Mouse (Mus musculus) intestine, embryonic 14.5 days (tissue): ENCODE data around the gene Ect2. TPM values are rescaled to one million over a fixed set of nuclear protein-coding genes. Genes with fewer than 3 reads are reported as not detected.

ENCODE experiments used
- ATAC-seq: fragments of 200-750 bp; cut with Nextera tagmentation; replicated peaks from 2 replicates; pipeline ENCODE4 v1.8.0; 2017; ENCODE audit warnings: low read depth, moderate number of reproducible peaks, moderate TSS enrichment, moderate library complexity; ENCODE audit not compliant: low FRiP score, low TSS enrichment
- DNase-seq: peaks from one replicate; pipeline ENCODE4 v3.0.0-alpha.2; 2018; ENCODE audit warnings: low spot score
- H3K27ac ChIP-seq: fragments of 300-500 bp; sonication (generic); 2 replicates; pipeline ENCODE4 v1.5.1; 2014; ENCODE audit warnings: low read depth, mild to moderate bottlenecking, control low read depth
- H3K27me3 ChIP-seq: fragments of 300-500 bp; sonication (generic); replicated peaks from 2 replicates; pipeline ENCODE4 v1.6.1; 2014; ENCODE audit warnings: low read length, control low read depth; ENCODE audit not compliant: control insufficient read depth, insufficient read depth
- H3K36me3 ChIP-seq: fragments of 300-500 bp; sonication (generic); 2 replicates; pipeline ENCODE4 v1.6.1; 2014; ENCODE audit warnings: low read length, control low read depth; ENCODE audit not compliant: control insufficient read depth, insufficient read depth
- H3K4me1 ChIP-seq: fragments of 300-500 bp; sonication (generic); replicated peaks from 2 replicates; pipeline ENCODE4 v1.6.1; 2014; ENCODE audit warnings: low read length, control low read depth, mixed read lengths; ENCODE audit not compliant: control insufficient read depth, insufficient read depth
- H3K4me2 ChIP-seq: fragments of 300-500 bp; sonication (generic); 2 replicates; pipeline ENCODE4 v1.6.1; 2014; ENCODE audit warnings: low read length
- H3K4me3 ChIP-seq: fragments of 300-500 bp; sonication (generic); 2 replicates; pipeline ENCODE4 v1.5.1; 2014; ENCODE audit warnings: low read depth, low read length, control low read depth, mixed read lengths
- H3K9ac ChIP-seq: fragments of 300-500 bp; sonication (generic); 2 replicates; pipeline ENCODE4 v1.6.1; 2014; ENCODE audit warnings: mild to moderate bottlenecking, low read length
- H3K9me3 ChIP-seq: fragments of 300-500 bp; sonication (generic); 2 replicates; pipeline ENCODE4 v1.6.1; 2016; ENCODE audit warnings: low read length, control low read depth; ENCODE audit not compliant: control insufficient read depth
- WGBS: fragments of 180-500 bp; shearing (Covaris S2); extraction: QIAGEN DNeasy Blood & Tissue Kit; methylation state at CpG from one replicate; pipeline ENCODE4 v1.1.7; 2014; 5-methylcytosine and 5-hydroxymethylcytosine counted together
- polyA plus RNA-seq: library from polyadenylated mRNA; unstranded; fragments of >200 nt; fragmentation: Nextera tagmentation; extraction: Ambion mirVana; gene quantifications from 2 replicates; pipeline ENCODE4 v1.2.1, GENCODE M21; 2014

Gene Ect2
- polyA plus RNA-seq, 1 experiment from 2014 or later = 55.9 TPM

GRCm38 (mm10) chr3:27070340-27070739 is 83.3 kb downstream of the Ect2 start:
- H3K4me1 ChIP-seq = no peaks in the 10 kb centered on the region
- no peak for ATAC-seq
- no peaks in the 10 kb centered on the region for H3K27me3 ChIP-seq
- H3K36me3 ChIP-seq = no peaks in the 10 kb centered on the region
- 46% methylated on average over 9 of the region's 9 CpGs for WGBS
- H3K4me2 ChIP-seq = no peak overlapping the region
- no peak for DNase-seq
- no peak overlapping the region for H3K27ac ChIP-seq
- H3K9me3 ChIP-seq = no peaks in the 10 kb centered on the region
- no peak overlapping the region for H3K4me3 ChIP-seq
- no peak overlapping the region for H3K9ac ChIP-seq

- no peak for ATAC-seq
- no peaks in the 10 kb centered on the region for H3K27me3 ChIP-seq
- no peak for DNase-seq
- no peak overlapping the region for H3K27ac ChIP-seq
- H3K4me2 ChIP-seq = no peak overlapping the region
- H3K36me3 ChIP-seq = no peaks in the 10 kb centered on the region
- no peaks in the 10 kb centered on the region for H3K4me1 ChIP-seq
- H3K9ac ChIP-seq = no peak overlapping the region
- no peak overlapping the region for H3K4me3 ChIP-seq
- no peaks in the 10 kb centered on the region for H3K9me3 ChIP-seq
Observed at GRCm38 (mm10) chr3:27067206-27067605, 86.5 kb downstream of the Ect2 start.

GRCm38 (mm10) chr3:27064886-27065285 is 88.8 kb downstream of the Ect2 start:
- Histone ChIP-seq H3K9me3 (no peaks in the 10 kb centered on the region), H3K4me1 (no peaks in the 10 kb centered on the region)

GRCm38 (mm10) chr3:27063399-27064260 is 90.0 kb downstream of the Ect2 start:
- Histone ChIP-seq H3K4me1 (no peaks in the 10 kb centered on the region), H3K9ac (no peak overlapping the region), H3K27ac (no peak overlapping the region), H3K9me3 (no peaks in the 10 kb centered on the region), H3K27me3 (no peaks in the 10 kb centered on the region), H3K4me2 (no peak overlapping the region), H3K4me3 (no peak overlapping the region), H3K36me3 (no peaks in the 10 kb centered on the region)
- ATAC-seq (no peak), DNase-seq (no peak)
- 66% methylated on average over 11 of the region's 11 CpGs for WGBS

More at GRCm38 (mm10) chr3:27064886-27065285, 88.8 kb downstream of the Ect2 start:
- no peaks in the 10 kb centered on the region for H3K36me3 ChIP-seq
- no peak for ATAC-seq
- WGBS = 95% methylated on average over 2 of the region's 2 CpGs
- H3K27me3 ChIP-seq = no peaks in the 10 kb centered on the region
- no peak overlapping the region for H3K27ac ChIP-seq
- no peak overlapping the region for H3K9ac ChIP-seq
- no peak overlapping the region for H3K4me3 ChIP-seq
- DNase-seq = no peak
- no peak overlapping the region for H3K4me2 ChIP-seq

GRCm38 (mm10) chr3:27060441-27060840 is 93.2 kb downstream of the Ect2 start:
- Histone ChIP-seq H3K27me3 (no peaks in the 10 kb centered on the region), H3K9ac (no peak overlapping the region), H3K27ac (no peak overlapping the region), H3K36me3 (no peaks in the 10 kb centered on the region), H3K4me3 (no peak overlapping the region), H3K4me1 (no peaks in the 10 kb centered on the region), H3K4me2 (no peak overlapping the region), H3K9me3 (no peaks in the 10 kb centered on the region)
- no peak for DNase-seq
- WGBS = 90% methylated on average over 12 of the region's 12 CpGs
- no peak for ATAC-seq

- DNase-seq = no peak
- H3K27ac ChIP-seq = no peak overlapping the region
- ATAC-seq = no peak
- no peaks in the 10 kb centered on the region for H3K36me3 ChIP-seq
- no peak overlapping the region for H3K4me3 ChIP-seq
- H3K4me1 ChIP-seq = no peaks in the 10 kb centered on the region
- no peak overlapping the region for H3K9ac ChIP-seq
- H3K4me2 ChIP-seq = no peak overlapping the region
- H3K27me3 ChIP-seq = no peaks in the 10 kb centered on the region
- H3K9me3 ChIP-seq = no peaks in the 10 kb centered on the region
- 80% methylated on average over 12 of the region's 12 CpGs for WGBS
Observed at GRCm38 (mm10) chr3:27059529-27060322, 94.0 kb downstream of the Ect2 start.

GRCm38 (mm10) chr3:27055471-27055870 is 98.2 kb downstream of the Ect2 start:
- no peaks in the 10 kb centered on the region for H3K36me3 ChIP-seq
- H3K27ac ChIP-seq = no peak overlapping the region
- ATAC-seq = no peak
- H3K9me3 ChIP-seq = no peaks in the 10 kb centered on the region
- no peak for DNase-seq
- no peak overlapping the region for H3K4me2 ChIP-seq
- H3K9ac ChIP-seq = no peak overlapping the region
- WGBS = 67% methylated on average over 3 of the region's 3 CpGs
- no peak overlapping the region for H3K4me3 ChIP-seq
- no peaks in the 10 kb centered on the region for H3K27me3 ChIP-seq
- no peaks in the 10 kb centered on the region for H3K4me1 ChIP-seq

GRCm38 (mm10) chr3:27054766-27055165 is 98.9 kb downstream of the Ect2 start:
- WGBS = 76% methylated on average over 2 of the region's 2 CpGs
- ATAC-seq = no peak
- H3K9ac ChIP-seq = no peak overlapping the region
- H3K4me3 ChIP-seq = no peak overlapping the region
- no peak overlapping the region for H3K27ac ChIP-seq
- H3K4me1 ChIP-seq = no peaks in the 10 kb centered on the region
- no peaks in the 10 kb centered on the region for H3K27me3 ChIP-seq
- no peaks in the 10 kb centered on the region for H3K36me3 ChIP-seq
- no peak for DNase-seq
- H3K4me2 ChIP-seq = no peak overlapping the region
- H3K9me3 ChIP-seq = no peaks in the 10 kb centered on the region
